Mouse (Mus musculus) small intestine, adult 10 weeks (tissue): ENCODE data around the gene Il16. TPM values are rescaled to one million over a fixed set of nuclear protein-coding genes. Genes with fewer than 3 reads are reported as not detected.

Experiments
- polyA plus RNA-seq: library from polyadenylated mRNA; stranded (reverse); fragments of 350-450 nt; fragmentation: Illumina TruSeq; extraction: RNeasy Lipid Tissue Mini Kit (QIAGEN cat#74804); gene quantifications from one replicate; pipeline ENCODE4 v1.2.3, GENCODE M21; 2014; ENCODE audit warnings: low replicate concordance

The Il16 gene
- polyA plus RNA-seq: 1.1 TPM

DNA sequence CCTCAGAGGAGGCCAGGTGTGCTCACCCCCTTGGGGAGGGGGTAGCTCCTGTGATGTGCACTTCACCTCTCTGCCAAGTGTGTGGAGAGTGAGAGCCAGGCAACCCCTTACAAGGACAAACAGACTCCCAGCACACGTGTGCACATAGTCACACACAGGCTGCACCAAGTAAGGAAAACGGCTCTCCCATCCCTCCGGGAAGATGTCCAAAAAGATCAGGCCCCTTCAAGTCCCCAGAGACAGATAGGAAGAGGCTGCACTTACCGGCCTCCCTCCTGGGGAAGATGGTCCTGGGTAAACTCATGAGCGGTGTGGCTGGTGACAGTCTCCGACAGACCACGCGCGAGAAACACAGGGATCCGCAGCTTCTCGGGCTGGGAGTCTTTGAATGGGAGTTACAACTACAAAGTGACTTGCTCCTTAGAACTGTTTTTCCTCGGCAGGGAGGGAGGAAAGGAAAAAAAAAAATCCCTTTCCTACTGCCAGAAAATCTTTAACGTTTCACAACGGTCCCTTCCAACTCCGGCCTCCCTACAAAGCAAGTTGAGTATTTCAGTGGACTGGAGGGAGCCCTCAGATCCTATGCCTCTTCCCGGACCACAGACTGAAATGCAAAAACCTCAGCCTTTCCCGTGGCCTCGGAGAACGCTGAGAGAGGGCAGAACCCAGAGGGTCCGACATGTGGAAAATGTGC, at the start of gene Il16:
Gene Il16 (minus strand): TSS at position 314 of the 694 bp plus-strand sequence.

DNA sequence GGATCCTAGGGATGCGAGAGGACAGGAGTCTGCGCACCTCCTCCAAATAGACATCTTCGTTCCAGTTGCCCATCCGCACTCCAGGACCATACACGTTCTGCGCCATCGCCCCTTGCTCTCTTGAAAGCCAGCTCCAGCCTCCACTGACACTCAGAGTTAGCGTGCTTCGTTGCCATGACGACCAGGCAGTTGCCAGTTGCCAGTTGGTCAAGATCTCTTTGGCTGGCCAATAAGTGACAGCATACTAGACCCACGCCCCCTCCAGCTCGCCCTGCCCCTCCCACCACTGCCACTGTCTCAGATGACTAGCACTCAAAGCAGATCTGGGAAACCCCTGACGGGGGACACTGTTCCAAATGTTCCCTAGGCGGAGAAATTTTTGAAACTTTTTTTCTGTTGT, 49.2 kb upstream of the Il16 start, which contains the start of gene Cfap161:
Gene Cfap161 (minus strand): TSS at position 176 of the 400 bp plus-strand sequence.

DNA sequence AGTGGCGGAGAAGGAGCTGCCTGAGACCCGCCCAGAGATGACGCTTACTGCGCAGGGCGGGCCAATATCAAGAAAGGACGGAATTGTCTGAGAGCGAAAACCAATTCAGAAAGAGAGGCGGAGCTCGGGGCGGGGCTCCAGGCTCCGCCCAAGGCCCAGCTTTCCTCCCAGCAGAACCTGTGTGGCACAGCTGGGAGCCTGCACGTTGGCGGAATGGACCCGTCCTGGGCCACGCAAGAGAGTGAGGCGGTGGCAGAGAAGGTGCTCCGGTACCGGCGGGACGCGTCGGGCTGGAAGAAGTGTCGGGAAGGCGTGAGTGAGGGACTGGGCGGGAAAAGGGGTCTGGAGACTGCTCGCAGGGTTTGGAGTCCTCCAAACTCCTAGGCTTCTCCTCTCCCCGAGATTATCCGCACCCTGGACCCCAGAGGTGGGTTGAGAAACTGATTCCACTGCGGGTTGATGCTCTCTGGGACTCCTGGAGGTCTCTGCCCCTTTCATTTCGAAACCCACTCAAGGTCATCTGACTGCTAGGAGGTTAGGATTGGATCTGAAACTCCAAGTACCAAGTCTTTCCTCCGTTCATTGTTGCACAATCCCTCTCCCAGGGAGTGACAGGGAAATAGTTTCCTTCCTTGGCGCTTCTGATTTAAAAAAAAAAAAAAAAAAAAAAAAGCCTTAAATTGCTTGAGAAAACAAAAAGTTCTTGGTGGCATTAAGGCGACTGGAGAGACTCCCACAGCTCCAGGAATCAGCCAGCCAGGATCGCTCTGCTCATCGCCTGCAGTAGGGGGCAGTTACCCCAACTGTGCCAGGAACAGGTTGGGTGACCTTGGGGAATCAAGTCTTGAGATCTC, 113.5 kb downstream of the Il16 start, which contains the start of gene Stard5:
Gene Stard5 (plus strand): TSS at position 132 of the 854 bp plus-strand sequence.

Other genes with a start within 250 kb of the Il16 start
- 0.48 TPM for gene Tmc3, start 160.8 kb downstream of the Il16 start, polyA plus RNA-seq
- 19.1 TPM for gene Stard5, start 113.8 kb downstream of the Il16 start, polyA plus RNA-seq
- not detected for gene Cfap161, start 49.2 kb upstream of the Il16 start, polyA plus RNA-seq
- gene Tlnrd1, start 138.6 kb upstream of the Il16 start, polyA plus RNA-seq: 11.9 TPM
- 9.1 TPM for gene Mesd, start 138.7 kb upstream of the Il16 start, polyA plus RNA-seq